Mouse (Mus musculus) forebrain, embryonic 15.5 days (tissue): Measurements from ENCODE around the gene Ccnt2. TPM values are rescaled to one million over a fixed set of nuclear protein-coding genes. Genes with fewer than 3 reads are reported as not detected.
A peak's percentile ranks its signal among the peaks of the same experiment; 100 is the strongest.
"Not testable (repeated sequence)": the region's sequence is repeated elsewhere in the genome, so short reads cannot be mapped to it uniquely, and the experiment has no call there.

ENCODE experiments used
- ATAC-seq: fragments of 200-750 bp; cut with Nextera tagmentation; replicated peaks from 2 replicates; pipeline ENCODE4 v1.8.0; 2017; ENCODE audit warnings: mild to moderate bottlenecking, moderate TSS enrichment, moderate library complexity
- H3K27ac ChIP-seq: fragments of 300-500 bp; sonication (generic); replicated peaks from 2 replicates; pipeline ENCODE4 v1.5.1; 2015; ENCODE audit warnings: mild to moderate bottlenecking, inconsistent platforms
- H3K27me3 ChIP-seq: fragments of 300-500 bp; sonication (generic); 2 replicates; pipeline ENCODE4 v1.6.1; 2015; ENCODE audit warnings: inconsistent platforms
- H3K36me3 ChIP-seq: fragments of 300-500 bp; sonication (generic); 2 replicates; pipeline ENCODE4 v1.6.1; 2015; ENCODE audit warnings: mild to moderate bottlenecking, inconsistent platforms
- H3K4me1 ChIP-seq: fragments of 300-500 bp; sonication (generic); 2 replicates; pipeline ENCODE4 v1.6.1; 2015; ENCODE audit warnings: inconsistent platforms
- H3K4me2 ChIP-seq: fragments of 300-500 bp; sonication (generic); replicated peaks from 2 replicates; pipeline ENCODE4 v1.6.1; 2015; ENCODE audit warnings: mild to moderate bottlenecking, inconsistent platforms
- H3K4me3 ChIP-seq: fragments of 300-500 bp; sonication (generic); 2 replicates; pipeline ENCODE4 v1.5.1; 2015; ENCODE audit warnings: mild to moderate bottlenecking, inconsistent platforms
- H3K9ac ChIP-seq: fragments of 300-500 bp; sonication (generic); replicated peaks from 2 replicates; pipeline ENCODE4 v1.6.1; 2015; ENCODE audit warnings: mild to moderate bottlenecking, inconsistent platforms
- H3K9me3 ChIP-seq: fragments of 300-500 bp; sonication (generic); 2 replicates; pipeline ENCODE4 v1.6.1; 2016; ENCODE audit warnings: inconsistent platforms
- WGBS: fragments of 180-500 bp; shearing (Covaris S2); methylation state at CpG from one replicate; pipeline ENCODE4 v1.1.7; 2015; ENCODE audit warnings: mixed read lengths; 5-methylcytosine and 5-hydroxymethylcytosine counted together
- polyA plus RNA-seq: library from polyadenylated mRNA; unstranded; fragments of >200 nt; fragmentation: Nextera tagmentation; extraction: Ambion mirVana; gene quantifications from 2 replicates; pipeline ENCODE4 v1.2.1, GENCODE M21; 2015

The Ccnt2 gene
- polyA plus RNA-seq, result 109 and 115 TPM in 2 replicates

DNA sequence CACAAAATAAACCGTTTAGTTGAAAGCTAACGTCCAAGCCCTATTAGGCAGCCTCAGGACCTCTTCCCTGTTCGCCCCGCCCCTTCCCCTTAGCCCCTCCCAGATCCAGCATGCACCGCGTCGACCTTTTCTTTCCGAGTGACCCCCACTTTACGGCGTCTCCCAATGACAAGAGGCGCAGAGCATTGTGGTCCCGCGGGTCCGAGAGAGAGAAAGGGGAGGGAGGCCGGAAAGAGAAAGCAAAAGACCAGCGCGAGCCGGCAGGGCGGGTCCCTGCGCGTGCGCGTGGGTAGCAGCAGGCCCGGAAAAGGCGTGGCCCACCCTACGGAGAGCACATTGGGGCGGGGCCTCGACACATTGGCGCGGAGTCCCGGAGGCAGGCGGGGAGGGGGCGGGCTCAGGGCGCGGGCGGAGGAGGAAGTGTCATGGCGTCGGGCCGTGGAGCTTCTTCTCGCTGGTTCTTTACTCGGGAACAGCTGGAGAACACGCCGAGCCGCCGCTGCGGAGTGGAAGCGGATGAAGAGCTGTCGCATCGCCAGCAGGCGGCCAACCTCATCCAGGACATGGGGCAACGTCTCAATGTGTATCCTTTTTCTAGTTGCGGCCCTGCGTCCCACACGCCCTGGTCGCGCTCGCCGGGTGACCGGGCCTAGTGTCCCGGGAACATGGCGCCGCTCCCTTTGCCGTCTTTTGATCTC lies at the start of gene Ccnt2:
Gene Ccnt2, plus strand, starts transcription at position 362 of the 698 bp plus-strand sequence.
- WGBS, result under 1% methylated on average over 63 of the region's 63 CpGs
- H3K27ac ChIP-seq, result peak within 1 kb of the TSS; percentile 95
- H3K9ac ChIP-seq, result peak within 1 kb of the TSS; percentile 92
- peak; percentile 98 for ATAC-seq
- peak within 1 kb of the TSS; percentile 96 for H3K4me3 ChIP-seq
- H3K9me3 ChIP-seq, result no peaks in the 10 kb centered on the region
- no peaks in the 10 kb centered on the region for H3K36me3 ChIP-seq
- H3K4me1 ChIP-seq, result peaks cover 30% of the 10 kb centered on the region
- no peaks in the 10 kb centered on the region for H3K27me3 ChIP-seq
- H3K4me2 ChIP-seq, result peak within 1 kb of the TSS; percentile 79

DNA sequence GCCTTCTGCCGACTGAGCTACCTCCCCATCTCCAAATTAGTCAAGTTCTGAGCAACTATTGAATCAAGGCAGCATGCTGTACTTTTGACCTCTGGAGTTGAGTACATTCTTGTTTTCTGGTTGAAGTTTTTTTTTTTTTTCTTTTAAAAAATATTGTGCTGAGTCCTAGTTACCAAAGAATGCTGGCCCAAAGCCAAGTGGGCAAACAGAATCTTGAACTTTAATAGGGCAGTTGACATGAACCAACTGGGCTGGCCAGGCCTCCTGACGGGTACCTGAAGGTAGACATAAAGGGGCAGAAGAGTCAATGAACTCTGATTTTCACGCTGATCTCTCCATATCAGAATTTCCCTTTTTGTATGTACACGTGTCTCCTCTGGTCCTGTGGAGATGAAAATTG lies 44.9 kb upstream of the Ccnt2 start, which contains the start of gene Acmsd:
Gene Acmsd, plus strand, starts transcription at position 318 of the 400 bp plus-strand sequence.
- 88% methylated on average over 4 of the region's 4 CpGs for WGBS
- H3K27ac ChIP-seq, result no peak within 1 kb of the TSS
- no peak for ATAC-seq
- no peaks in the 10 kb centered on the region for H3K4me1 ChIP-seq
- no peak within 1 kb of the TSS for H3K4me2 ChIP-seq
- H3K9ac ChIP-seq, result no peak within 1 kb of the TSS
- H3K4me3 ChIP-seq, result no peak within 1 kb of the TSS
- H3K9me3 ChIP-seq, result no peaks in the 10 kb centered on the region
- no peaks in the 10 kb centered on the region for H3K36me3 ChIP-seq
- H3K27me3 ChIP-seq, result no peaks in the 10 kb centered on the region

DNA sequence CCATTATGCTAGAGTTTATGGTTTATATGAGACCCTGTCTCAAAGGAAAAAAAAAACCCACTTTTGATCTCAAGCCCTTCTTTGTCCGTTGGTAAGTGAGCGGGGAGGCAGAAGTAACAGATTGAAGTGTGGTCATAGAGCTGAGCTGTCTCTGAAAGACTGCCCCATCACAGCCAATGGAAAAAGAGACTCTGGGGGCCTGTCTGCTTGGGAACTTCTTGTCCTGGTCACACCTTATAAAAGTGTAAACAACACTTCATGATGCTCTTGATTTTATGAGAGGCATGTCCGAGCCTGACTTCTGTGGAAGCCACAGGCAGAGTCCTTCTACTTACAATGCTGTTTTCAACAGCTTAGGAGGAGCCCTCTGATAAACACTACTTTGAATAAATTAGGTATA lies 42.9 kb upstream of the Ccnt2 start:
- Histone ChIP-seq H3K27me3 (no peaks in the 10 kb centered on the region), H3K27ac (no peak overlapping the region), H3K9me3 (no peaks in the 10 kb centered on the region), H3K4me3 (no peak overlapping the region), H3K36me3 (no peaks in the 10 kb centered on the region), H3K4me1 (no peaks in the 10 kb centered on the region), H3K4me2 (no peak overlapping the region), H3K9ac (no peak overlapping the region)
- ATAC-seq, result no peak
- WGBS, result 52% methylated on average over 3 of the region's 3 CpGs

DNA sequence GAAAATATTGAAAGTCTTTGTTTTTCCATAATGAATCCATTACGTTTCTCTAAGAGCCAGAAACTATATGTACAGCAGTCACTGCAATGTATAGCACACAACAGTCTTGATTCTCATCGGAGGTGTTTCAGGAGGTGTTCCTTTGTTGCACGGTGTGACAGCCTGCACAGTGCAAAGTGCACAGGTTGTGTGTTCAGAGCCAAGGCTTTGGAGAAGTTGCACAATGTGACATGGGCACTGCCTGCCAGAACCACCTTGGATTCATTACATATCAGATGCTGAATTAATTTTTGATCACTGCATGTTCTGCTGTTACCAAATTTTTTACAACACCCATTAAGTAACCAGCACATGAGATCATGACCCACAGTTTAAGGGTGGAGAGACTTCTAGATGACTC lies 41.5 kb upstream of the Ccnt2 start:
- H3K27me3 ChIP-seq, result no peaks in the 10 kb centered on the region
- no peak overlapping the region for H3K4me2 ChIP-seq
- no peak overlapping the region for H3K4me3 ChIP-seq
- H3K36me3 ChIP-seq, result no peaks in the 10 kb centered on the region
- no peak for ATAC-seq
- no peak overlapping the region for H3K27ac ChIP-seq
- H3K4me1 ChIP-seq, result no peaks in the 10 kb centered on the region
- H3K9ac ChIP-seq, result no peak overlapping the region
- H3K9me3 ChIP-seq, result no peaks in the 10 kb centered on the region
- WGBS, result 93% methylated on average over 3 of the region's 3 CpGs

DNA sequence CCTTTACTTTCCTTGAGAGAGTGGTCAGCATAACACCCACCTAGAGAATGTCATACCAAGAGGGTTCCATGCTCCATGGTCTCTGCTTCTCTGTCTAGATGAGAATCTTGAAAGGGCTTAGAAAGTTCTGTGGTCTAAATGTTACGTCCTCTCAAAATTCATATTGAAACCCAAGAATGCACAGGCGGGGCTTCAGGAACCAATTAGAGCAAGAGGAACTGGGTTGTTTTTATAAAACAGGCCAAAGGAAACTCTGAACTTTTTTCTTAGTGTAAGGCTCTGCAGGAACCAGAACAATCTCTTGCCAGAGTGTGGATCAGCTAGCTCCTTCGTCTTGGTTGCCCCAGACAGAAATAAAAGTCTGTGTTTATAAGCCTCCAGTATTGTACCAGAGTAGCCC lies 41.1 kb upstream of the Ccnt2 start:
- WGBS, result 80% methylated on average over 3 of the region's 3 CpGs
- H3K36me3 ChIP-seq, result no peaks in the 10 kb centered on the region
- H3K9me3 ChIP-seq, result no peaks in the 10 kb centered on the region
- H3K27ac ChIP-seq, result no peak overlapping the region
- no peak for ATAC-seq
- H3K9ac ChIP-seq, result no peak overlapping the region
- no peaks in the 10 kb centered on the region for H3K27me3 ChIP-seq
- no peak overlapping the region for H3K4me2 ChIP-seq
- H3K4me3 ChIP-seq, result no peak overlapping the region
- no peaks in the 10 kb centered on the region for H3K4me1 ChIP-seq

DNA sequence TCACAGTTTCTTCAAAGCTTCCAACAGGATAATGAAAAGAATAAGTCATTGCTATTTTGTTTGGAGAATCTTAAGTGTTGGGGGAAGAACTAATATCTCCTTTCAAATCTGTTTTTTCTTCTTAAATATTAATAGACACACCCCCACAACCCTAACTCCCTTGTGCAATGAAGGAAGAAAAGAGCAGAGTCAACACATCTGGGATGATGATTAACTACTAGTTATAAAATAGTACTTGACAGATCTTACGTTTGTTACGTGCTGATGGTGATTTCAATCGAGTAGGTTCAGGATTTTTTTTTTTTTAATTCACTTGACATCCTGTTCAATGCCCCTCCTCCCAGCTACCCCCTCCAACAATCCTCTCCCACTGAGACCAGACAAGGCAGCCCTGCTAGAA lies 38.6 kb upstream of the Ccnt2 start:
- Histone ChIP-seq H3K36me3 (no peaks in the 10 kb centered on the region), H3K9me3 (no peaks in the 10 kb centered on the region), H3K4me3 (no peak overlapping the region), H3K4me2 (no peak overlapping the region), H3K27me3 (no peaks in the 10 kb centered on the region), H3K27ac (no peak overlapping the region), H3K4me1 (no peaks in the 10 kb centered on the region), H3K9ac (no peak overlapping the region)
- no peak for ATAC-seq
- WGBS, result 80% methylated on average over 3 of the region's 3 CpGs

DNA sequence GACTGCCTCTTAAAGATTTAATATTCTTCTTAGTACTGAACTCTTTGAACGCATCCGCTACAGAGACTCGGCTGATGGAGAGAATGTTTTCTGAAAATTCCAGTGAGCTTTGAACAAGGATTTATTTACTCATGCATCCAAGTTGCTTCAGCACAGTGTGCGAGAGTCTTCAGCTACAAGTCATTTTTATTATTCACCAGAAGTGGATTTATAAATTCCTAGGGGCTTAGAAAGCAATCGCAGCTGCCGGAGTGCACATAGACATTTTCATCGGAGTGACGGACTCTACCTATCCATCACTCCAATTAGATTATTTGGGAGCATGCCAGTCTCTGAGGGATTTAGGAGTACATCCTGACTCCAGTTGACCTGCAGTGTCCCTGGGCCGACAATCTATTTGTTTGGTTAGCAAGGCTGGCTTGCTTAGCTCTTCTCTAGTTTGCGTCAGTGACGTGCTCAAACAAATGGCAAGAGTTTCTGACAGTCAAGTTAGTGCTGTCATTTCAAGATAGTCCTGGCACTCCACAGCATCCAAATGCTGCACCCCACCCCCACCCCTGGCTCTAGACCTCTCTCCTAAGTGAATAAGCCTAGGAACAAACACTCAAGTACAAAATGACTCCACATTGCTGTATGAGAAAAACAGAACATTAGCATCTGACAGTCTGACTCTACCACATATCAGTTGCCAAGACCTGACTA lies 23.4 kb upstream of the Ccnt2 start:
- Histone ChIP-seq H3K27ac (no peak overlapping the region), H3K4me1 (no peaks in the 10 kb centered on the region), H3K36me3 (no peaks in the 10 kb centered on the region), H3K4me3 (no peak overlapping the region), H3K9ac (no peak overlapping the region), H3K4me2 (no peak overlapping the region), H3K27me3 (no peaks in the 10 kb centered on the region), H3K9me3 (no peaks in the 10 kb centered on the region)
- no peak for ATAC-seq
- 77% methylated on average over 11 of the region's 11 CpGs for WGBS

DNA sequence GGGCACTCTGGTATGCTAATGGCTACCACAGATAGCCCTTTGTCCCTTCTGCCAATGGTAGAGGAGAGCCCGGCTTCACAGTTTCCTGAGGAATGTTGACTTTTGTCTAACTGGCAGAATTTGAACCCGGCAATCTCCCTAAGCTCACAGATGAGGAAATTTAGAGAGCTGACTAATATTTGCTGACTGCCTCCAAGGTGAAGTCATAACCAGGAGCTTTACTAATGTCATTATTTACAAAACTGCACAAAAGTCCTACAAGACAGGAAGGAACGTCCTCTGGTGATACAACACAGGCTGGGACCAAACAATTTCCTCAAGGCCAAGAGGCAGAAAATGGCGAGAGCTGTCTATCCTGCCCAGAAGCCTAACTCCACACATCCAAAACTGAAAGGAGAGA lies 18.2 kb upstream of the Ccnt2 start:
- Histone ChIP-seq H3K4me2 (no peak overlapping the region), H3K4me3 (no peak overlapping the region), H3K27me3 (no peaks in the 10 kb centered on the region), H3K36me3 (no peaks in the 10 kb centered on the region), H3K27ac (no peak overlapping the region), H3K4me1 (no peaks in the 10 kb centered on the region), H3K9ac (no peak overlapping the region), H3K9me3 (no peaks in the 10 kb centered on the region)
- WGBS, result 81% methylated on average over 4 of the region's 4 CpGs
- no peak for ATAC-seq

DNA sequence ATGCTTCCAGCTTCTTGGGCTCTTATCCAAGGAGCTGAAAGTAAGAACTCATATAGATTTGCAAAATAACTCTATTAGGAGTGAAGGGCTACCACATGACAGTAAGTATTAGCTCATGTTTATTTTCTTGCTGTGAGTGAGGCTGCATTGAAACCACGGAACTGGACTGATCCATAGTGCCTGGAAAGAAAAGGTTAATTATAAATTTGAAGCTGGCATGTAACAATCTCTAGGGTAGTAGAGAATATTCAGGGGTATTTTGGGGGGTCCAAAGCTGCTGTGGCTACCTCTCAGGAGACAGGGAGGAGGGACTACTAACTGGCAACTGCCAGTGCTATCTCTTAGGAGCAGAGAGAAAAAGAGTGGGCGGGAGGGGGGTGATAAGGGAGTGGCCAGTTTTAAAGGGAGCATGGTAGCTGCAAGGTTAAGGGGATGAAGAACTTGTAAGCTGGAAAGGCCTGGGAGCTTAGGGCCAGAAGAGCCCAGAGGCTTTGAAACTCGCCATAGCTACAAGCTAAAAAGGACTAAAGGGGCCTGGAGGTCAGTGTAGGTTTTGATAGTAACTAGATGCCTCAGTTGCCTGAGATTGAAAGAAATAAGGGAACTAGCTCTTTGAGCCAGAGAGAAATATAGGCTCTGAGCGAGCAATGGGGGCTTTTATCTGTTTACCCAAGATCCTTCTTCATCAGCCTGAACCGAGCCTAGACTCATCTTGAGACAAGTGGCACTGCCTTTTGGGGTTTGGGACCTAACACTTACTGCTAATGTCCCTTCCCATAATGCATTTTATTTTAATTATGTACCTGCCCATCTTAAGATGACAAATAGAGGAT lies 17.4 kb upstream of the Ccnt2 start:
- Histone ChIP-seq H3K9me3 (no peaks in the 10 kb centered on the region), H3K4me1 (no peaks in the 10 kb centered on the region), H3K36me3 (no peaks in the 10 kb centered on the region), H3K4me3 (no peak overlapping the region), H3K27ac (no peak overlapping the region), H3K9ac (no peak overlapping the region), H3K27me3 (no peaks in the 10 kb centered on the region), H3K4me2 (no peak overlapping the region)
- 77% methylated on average over 5 of the region's 5 CpGs for WGBS
- no peak for ATAC-seq

DNA sequence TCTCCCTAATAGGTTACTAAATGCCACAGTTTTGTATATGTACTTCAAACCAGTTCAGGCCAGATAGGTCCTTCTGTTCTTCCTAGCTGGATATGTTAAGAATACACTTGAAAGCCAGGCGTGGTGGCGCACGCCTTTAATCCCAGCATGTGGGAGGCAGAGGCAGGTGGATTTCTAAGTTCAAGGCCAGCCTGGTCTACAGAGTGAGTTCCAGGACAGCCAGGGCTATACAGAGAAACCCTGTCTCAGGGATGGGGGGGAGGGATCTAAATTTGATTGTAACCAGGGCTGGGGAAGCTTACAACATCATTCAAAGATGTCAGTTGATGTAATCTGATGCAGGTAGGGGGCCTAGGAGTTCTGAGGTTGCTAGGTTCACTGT lies 16.8 kb upstream of the Ccnt2 start:
- H3K4me2 ChIP-seq, H3K27me3 ChIP-seq, H3K27ac ChIP-seq, H3K9ac ChIP-seq, H3K36me3 ChIP-seq, H3K4me3 ChIP-seq, H3K9me3 ChIP-seq, H3K4me1 ChIP-seq, ATAC-seq: not testable (repeated sequence)
- WGBS, result 88% methylated on average over 3 of the region's 3 CpGs

DNA sequence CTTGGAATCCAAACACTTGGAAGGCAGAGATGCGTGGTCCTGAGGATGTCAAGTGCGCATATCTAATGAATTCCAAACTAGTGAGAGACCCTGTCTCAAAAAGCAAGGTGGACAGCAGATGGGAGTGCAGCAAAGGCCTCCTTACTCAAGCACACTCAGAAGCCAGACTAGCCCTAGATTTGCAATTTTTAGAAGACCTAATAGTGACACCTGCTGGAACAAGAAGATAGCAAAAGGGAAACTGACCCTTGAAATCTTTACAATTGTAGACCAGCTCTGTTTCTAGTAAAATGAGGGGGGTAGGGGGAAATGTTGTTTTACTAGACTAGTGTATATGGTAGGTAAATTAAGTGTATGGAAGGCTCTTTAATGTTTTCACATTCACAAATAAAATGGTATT lies 8.5 kb upstream of the Ccnt2 start:
- Histone ChIP-seq H3K4me3 (no peak overlapping the region), H3K27ac (no peak overlapping the region), H3K4me1 (no peaks in the 10 kb centered on the region), H3K4me2 (no peak overlapping the region), H3K9me3 (no peaks in the 10 kb centered on the region), H3K27me3 (no peaks in the 10 kb centered on the region), H3K9ac (no peak overlapping the region), H3K36me3 (no peaks in the 10 kb centered on the region)
- 68% methylated on average over 2 of the region's 2 CpGs for WGBS
- ATAC-seq, result no peak

DNA sequence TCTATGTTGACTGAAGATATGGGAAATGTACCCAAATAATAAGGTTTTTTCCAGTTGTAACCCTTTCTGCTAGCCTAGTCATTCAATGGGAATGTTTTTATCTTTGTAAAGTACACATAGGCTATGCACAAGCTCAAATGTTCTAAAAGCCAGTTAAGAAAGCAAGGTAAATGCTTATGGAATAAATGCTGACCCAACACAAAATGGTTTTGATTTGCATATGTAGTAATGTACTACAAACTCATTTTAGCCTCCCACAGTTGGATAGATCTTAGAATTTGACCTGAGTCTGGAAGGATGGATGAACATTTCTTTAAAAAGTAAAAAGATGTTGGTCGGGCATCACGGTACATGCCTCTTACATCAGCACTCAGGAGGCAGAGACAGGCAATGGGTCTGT lies 7.2 kb upstream of the Ccnt2 start:
- no peak overlapping the region for H3K27ac ChIP-seq
- H3K4me1 ChIP-seq, result no peaks in the 10 kb centered on the region
- H3K9me3 ChIP-seq, result no peaks in the 10 kb centered on the region
- H3K27me3 ChIP-seq, result no peaks in the 10 kb centered on the region
- 91% methylated on average over 2 of the region's 2 CpGs for WGBS
- ATAC-seq, result no peak
- no peak overlapping the region for H3K4me3 ChIP-seq
- no peak overlapping the region for H3K9ac ChIP-seq
- no peaks in the 10 kb centered on the region for H3K36me3 ChIP-seq
- H3K4me2 ChIP-seq, result no peak overlapping the region
